Mouse (Mus musculus) right cerebral cortex, adult 18-20 months (tissue): ENCODE data around the gene Cinp.

ENCODE experiments used
- DNase-seq: peaks from one replicate; pipeline ENCODE4 v3.0.0; 2022; ENCODE audit warnings: mixed read lengths

Gene Cinp

GRCm38 (mm10) chr12:110889036-110890020 lies at the start of gene Cinp, which contains the start of gene Tecpr2:
Gene Cinp, minus strand, starts transcription at chr12:110889145.
Gene Tecpr2, plus strand, starts transcription at chr12:110889264.
- DNase-seq = peak; percentile 99

GRCm38 (mm10) chr12:110937496-110937895 lies 48.6 kb upstream of the Cinp start:
- no peak for DNase-seq

- peak; percentile 90 for DNase-seq
Observed at GRCm38 (mm10) chr12:110935983-110936620, 47.2 kb upstream of the Cinp start.

GRCm38 (mm10) chr12:110932820-110933219 lies 43.9 kb upstream of the Cinp start:
- peak; percentile 67 for DNase-seq

- no peak for DNase-seq
Observed at GRCm38 (mm10) chr12:110921572-110921971, 32.6 kb upstream of the Cinp start.

GRCm38 (mm10) chr12:110920254-110920653 lies 31.3 kb upstream of the Cinp start:
- no peak for DNase-seq

GRCm38 (mm10) chr12:110915761-110916160 lies 26.8 kb upstream of the Cinp start:
- no peak for DNase-seq

- DNase-seq = no peak
Observed at GRCm38 (mm10) chr12:110909962-110910361, 21.0 kb upstream of the Cinp start.

- no peak for DNase-seq
Observed at GRCm38 (mm10) chr12:110907845-110908244, 18.9 kb upstream of the Cinp start.

- no peak for DNase-seq
Observed at GRCm38 (mm10) chr12:110903536-110903935, 14.6 kb upstream of the Cinp start.

- DNase-seq = no peak
Observed at GRCm38 (mm10) chr12:110902106-110902505, 13.2 kb upstream of the Cinp start.

- DNase-seq = no peak
Observed at GRCm38 (mm10) chr12:110891887-110892286, 2.9 kb upstream of the Cinp start.

GRCm38 (mm10) chr12:110888606-110889005 lies 339 bp downstream of the Cinp start:
- DNase-seq = peak; percentile 45

GRCm38 (mm10) chr12:110888106-110888505 lies 839 bp downstream of the Cinp start:
- no peak for DNase-seq

- DNase-seq = no peak
Observed at GRCm38 (mm10) chr12:110885251-110885650, 3.7 kb downstream of the Cinp start.

GRCm38 (mm10) chr12:110882291-110882690 lies 6.7 kb downstream of the Cinp start:
- DNase-seq = no peak

- no peak for DNase-seq
Observed at GRCm38 (mm10) chr12:110875351-110875750, 13.6 kb downstream of the Cinp start.

- DNase-seq = no peak
Observed at GRCm38 (mm10) chr12:110871247-110871646, 17.7 kb downstream of the Cinp start.

GRCm38 (mm10) chr12:110870107-110870506 lies 18.8 kb downstream of the Cinp start:
- DNase-seq = no peak

GRCm38 (mm10) chr12:110865989-110866388 lies 23.0 kb downstream of the Cinp start:
- DNase-seq = peak; percentile 48

- DNase-seq = no peak
Observed at GRCm38 (mm10) chr12:110865571-110865970, 23.4 kb downstream of the Cinp start.

- no peak for DNase-seq
Observed at GRCm38 (mm10) chr12:110864008-110864407, 24.9 kb downstream of the Cinp start.

GRCm38 (mm10) chr12:110861256-110861655 lies 27.7 kb downstream of the Cinp start:
- DNase-seq = no peak

- no peak for DNase-seq
Observed at GRCm38 (mm10) chr12:110860293-110860692, 28.7 kb downstream of the Cinp start.
